Mouse (Mus musculus) intestine, embryonic 15.5 days (tissue): Measurements from ENCODE around the gene Sqstm1. TPM values are rescaled to one million over a fixed set of nuclear protein-coding genes. Genes with fewer than 3 reads are reported as not detected.
A peak's percentile ranks its signal among the peaks of the same experiment; 100 is the strongest.

Experiments
- ATAC-seq: fragments of 200-750 bp; cut with Nextera tagmentation; 2 replicates; pipeline ENCODE4 v1.8.0; 2017; ENCODE audit warnings: moderate TSS enrichment, moderate library complexity
- H3K27ac ChIP-seq: fragments of 300-500 bp; sonication (generic); 2 replicates; pipeline ENCODE4 v1.5.1; 2015; ENCODE audit warnings: mild to moderate bottlenecking, inconsistent platforms
- H3K27me3 ChIP-seq: fragments of 300-500 bp; sonication (generic); replicated peaks from 2 replicates; pipeline ENCODE4 v1.6.1; 2015; ENCODE audit warnings: inconsistent platforms
- H3K36me3 ChIP-seq: fragments of 300-500 bp; sonication (generic); 2 replicates; pipeline ENCODE4 v1.6.1; 2015; ENCODE audit warnings: inconsistent platforms
- H3K4me1 ChIP-seq: fragments of 300-500 bp; sonication (generic); replicated peaks from 2 replicates; pipeline ENCODE4 v1.6.1; 2015; ENCODE audit warnings: inconsistent platforms
- H3K4me2 ChIP-seq: fragments of 300-500 bp; sonication (generic); replicated peaks from 2 replicates; pipeline ENCODE4 v1.6.1; 2015; ENCODE audit warnings: mild to moderate bottlenecking, inconsistent platforms
- H3K4me3 ChIP-seq: fragments of 300-500 bp; sonication (generic); replicated peaks from 2 replicates; pipeline ENCODE4 v1.5.1; 2015; ENCODE audit warnings: inconsistent platforms
- H3K9ac ChIP-seq: fragments of 300-500 bp; sonication (generic); 2 replicates; pipeline ENCODE4 v1.6.1; 2015; ENCODE audit warnings: inconsistent platforms
- H3K9me3 ChIP-seq: fragments of 300-500 bp; sonication (generic); 2 replicates; pipeline ENCODE4 v1.6.1; 2016; ENCODE audit warnings: inconsistent platforms
- WGBS: fragments of 180-500 bp; shearing (Covaris S2); methylation state at CpG from one replicate; pipeline ENCODE4 v1.1.7; 2015; 5-methylcytosine and 5-hydroxymethylcytosine counted together
- polyA plus RNA-seq: library from polyadenylated mRNA; unstranded; fragments of >200 nt; fragmentation: Nextera tagmentation; extraction: Ambion mirVana; gene quantifications from 2 replicates; pipeline ENCODE4 v1.2.1, GENCODE M21; 2015

Sqstm1 gene
- polyA plus RNA-seq, 1 experiment from 2014 or later = 189 TPM

DNA sequence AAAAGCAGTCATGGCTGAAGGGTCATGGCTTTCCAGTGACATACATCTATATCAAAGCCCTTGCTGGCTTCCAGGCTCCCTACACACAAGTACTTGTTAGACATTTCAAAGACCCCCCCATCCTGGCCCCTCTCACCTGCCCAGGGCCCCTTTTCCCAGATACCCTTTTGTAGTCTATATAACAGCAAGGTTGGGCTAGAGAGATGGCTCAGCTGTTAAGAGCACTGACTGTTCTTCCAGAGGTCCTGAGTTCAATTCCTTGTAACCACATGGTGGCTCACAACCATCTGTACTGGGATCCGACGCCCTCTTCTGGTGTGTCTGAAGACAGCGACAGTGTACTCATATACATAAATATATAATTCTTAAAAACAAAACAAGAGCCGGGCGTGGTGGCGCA lies 4.0 kb upstream of the Sqstm1 start:
- H3K9ac ChIP-seq = no peak overlapping the region
- no peak for ATAC-seq
- 85% methylated on average over 6 of the region's 6 CpGs for WGBS

GRCm38 (mm10) chr11:50212848-50213758 lies 2.5 kb upstream of the Sqstm1 start:
- 44% methylated on average over 11 of the region's 11 CpGs for WGBS
- Histone ChIP-seq H3K4me1 (peaks cover 29% of the 10 kb centered on the region), H3K9ac (no peak overlapping the region), H3K27ac (0 out of 2 replicates have a peak overlapping the region, but pooled peaks have one; percentile 48), H3K36me3 (no peaks in the 10 kb centered on the region), H3K4me3 (no peak overlapping the region), H3K9me3 (no peaks in the 10 kb centered on the region), H3K4me2 (no peak overlapping the region), H3K27me3 (no peaks in the 10 kb centered on the region)
- peak; percentile 40 for ATAC-seq

More for the DNA sequence above, 4.0 kb upstream of the Sqstm1 start:
- H3K4me1 ChIP-seq = peaks cover 28% of the 10 kb centered on the region
- no peak overlapping the region for H3K4me2 ChIP-seq
- H3K27ac ChIP-seq = no peak overlapping the region
- no peaks in the 10 kb centered on the region for H3K9me3 ChIP-seq
- no peak overlapping the region for H3K4me3 ChIP-seq
- H3K27me3 ChIP-seq = no peaks in the 10 kb centered on the region
- no peaks in the 10 kb centered on the region for H3K36me3 ChIP-seq

- Histone ChIP-seq H3K9me3 (no peaks in the 10 kb centered on the region), H3K36me3 (peaks cover 5% of the 10 kb centered on the region), H3K4me3 (no peak overlapping the region), H3K27me3 (no peaks in the 10 kb centered on the region), H3K27ac (no peak overlapping the region), H3K9ac (no peak overlapping the region), H3K4me2 (no peak overlapping the region), H3K4me1 (peaks cover 25% of the 10 kb centered on the region)
- WGBS = 67% methylated on average over 3 of the region's 3 CpGs
- no peak for ATAC-seq
Observed at GRCm38 (mm10) chr11:50212060-50212739, 1.6 kb upstream of the Sqstm1 start.

DNA sequence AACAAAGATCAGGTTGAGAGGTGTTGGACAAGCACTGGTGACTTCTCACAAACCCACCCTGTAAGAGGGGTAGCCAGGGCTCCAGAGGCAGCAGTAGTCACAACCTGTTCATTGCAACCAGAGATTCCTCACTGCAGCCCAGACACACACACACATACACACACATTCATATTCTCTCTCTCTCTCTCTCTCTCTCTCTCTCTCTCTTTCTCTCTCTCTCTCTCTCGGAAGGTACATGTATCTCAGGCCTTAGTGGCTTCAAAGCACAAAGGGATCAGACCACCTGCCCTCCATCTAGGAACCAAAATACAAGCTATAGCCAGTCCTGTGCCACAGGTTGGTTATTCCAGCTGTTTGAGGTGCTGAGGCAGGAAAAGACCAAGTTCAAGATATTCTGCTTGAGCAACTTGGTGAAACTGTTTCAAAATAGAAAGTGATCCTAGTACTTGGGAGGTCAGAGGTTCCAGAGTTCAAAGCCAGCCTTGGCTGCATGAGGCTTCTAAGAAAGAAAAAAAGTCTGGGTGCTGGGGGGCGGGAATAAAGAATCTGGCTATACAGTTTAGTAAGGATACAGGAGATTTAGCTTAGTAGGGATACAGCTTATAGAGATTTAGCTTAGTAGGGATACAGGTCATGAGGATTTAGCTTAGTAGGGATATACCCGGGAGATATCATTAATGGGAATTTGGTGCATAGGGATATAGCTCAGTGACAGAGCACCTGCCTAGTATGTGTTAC lies 864 bp upstream of the Sqstm1 start:
- Histone ChIP-seq H3K36me3 (peaks cover 12% of the 10 kb centered on the region), H3K4me3 (peak overlapping the region; percentile 96), H3K9me3 (no peaks in the 10 kb centered on the region), H3K4me2 (peak overlapping the region; percentile 67), H3K9ac (0 out of 2 replicates have a peak overlapping the region, but pooled peaks have one; percentile 97), H3K4me1 (peaks cover 24% of the 10 kb centered on the region), H3K27ac (no peak overlapping the region), H3K27me3 (no peaks in the 10 kb centered on the region)
- no peak for ATAC-seq
- WGBS = 94% methylated on average over 3 of the region's 3 CpGs

DNA sequence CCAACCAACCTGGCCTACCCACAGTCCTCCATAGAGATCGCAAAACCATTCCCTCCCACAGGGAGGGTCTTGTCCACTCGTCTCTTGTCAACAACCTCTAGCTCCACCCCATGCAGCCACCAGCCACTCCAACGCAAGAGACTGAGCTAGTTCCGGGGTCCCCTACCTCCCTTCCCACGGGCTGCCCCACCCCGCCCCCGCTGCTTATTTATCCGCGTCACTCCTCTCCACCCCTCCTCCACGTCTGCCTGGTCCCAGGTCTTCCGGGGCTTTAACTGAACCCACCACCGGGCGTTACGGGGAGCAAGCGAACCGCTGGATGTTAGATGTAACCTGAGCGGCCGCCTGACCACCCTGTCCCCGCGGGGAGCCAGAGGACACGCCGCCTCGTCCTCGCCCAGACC lies 524 bp downstream of the Sqstm1 start:
- H3K4me1 ChIP-seq = peaks cover 15% of the 10 kb centered on the region; the same call in 1 of the 2 replicates
- no peaks in the 10 kb centered on the region for H3K27me3 ChIP-seq
- H3K4me3 ChIP-seq = peak overlapping the region; percentile 96
- H3K4me2 ChIP-seq = peak overlapping the region; percentile 67
- WGBS = 0% methylated on average over 24 of the region's 24 CpGs
- ATAC-seq = peak; percentile 94
- H3K27ac ChIP-seq = peak overlapping the region; percentile 99
- H3K9ac ChIP-seq = peak overlapping the region; percentile 97
- peaks cover 26% of the 10 kb centered on the region for H3K36me3 ChIP-seq
- H3K9me3 ChIP-seq = no peaks in the 10 kb centered on the region

GRCm38 (mm10) chr11:50208039-50208438 lies 2.6 kb downstream of the Sqstm1 start:
- no peak for ATAC-seq
- Histone ChIP-seq H3K4me3 (no peak overlapping the region), H3K4me1 (peaks cover 11% of the 10 kb centered on the region; the same call in 1 of the 2 replicates), H3K36me3 (peaks cover 42% of the 10 kb centered on the region), H3K9ac (no peak overlapping the region), H3K27ac (no peak overlapping the region), H3K9me3 (no peaks in the 10 kb centered on the region), H3K27me3 (no peaks in the 10 kb centered on the region), H3K4me2 (no peak overlapping the region)
- WGBS = 85% methylated on average over 5 of the region's 5 CpGs

GRCm38 (mm10) chr11:50207344-50207743 lies 3.3 kb downstream of the Sqstm1 start:
- H3K4me2 ChIP-seq = no peak overlapping the region

GRCm38 (mm10) chr11:50206037-50206436 lies 4.6 kb downstream of the Sqstm1 start:
- H3K4me2 ChIP-seq = no peak overlapping the region
- no peaks in the 10 kb centered on the region for H3K27me3 ChIP-seq
- ATAC-seq = no peak
- no peaks in the 10 kb centered on the region for H3K9me3 ChIP-seq
- H3K9ac ChIP-seq = no peak overlapping the region
- 79% methylated on average over 2 of the region's 2 CpGs for WGBS
- H3K4me1 ChIP-seq = peaks cover 6% of the 10 kb centered on the region; the same call in 1 of the 2 replicates
- no peak overlapping the region for H3K4me3 ChIP-seq
- no peak overlapping the region for H3K27ac ChIP-seq
- peaks cover 58% of the 10 kb centered on the region for H3K36me3 ChIP-seq

More at GRCm38 (mm10) chr11:50207344-50207743, 3.3 kb downstream of the Sqstm1 start:
- Histone ChIP-seq H3K9ac (no peak overlapping the region), H3K27me3 (no peaks in the 10 kb centered on the region), H3K27ac (no peak overlapping the region), H3K4me3 (no peak overlapping the region), H3K36me3 (peaks cover 47% of the 10 kb centered on the region), H3K9me3 (no peaks in the 10 kb centered on the region), H3K4me1 (peaks cover 9% of the 10 kb centered on the region; the same call in 1 of the 2 replicates)
- ATAC-seq = no peak
- 96% methylated on average over 14 of the region's 14 CpGs for WGBS

DNA sequence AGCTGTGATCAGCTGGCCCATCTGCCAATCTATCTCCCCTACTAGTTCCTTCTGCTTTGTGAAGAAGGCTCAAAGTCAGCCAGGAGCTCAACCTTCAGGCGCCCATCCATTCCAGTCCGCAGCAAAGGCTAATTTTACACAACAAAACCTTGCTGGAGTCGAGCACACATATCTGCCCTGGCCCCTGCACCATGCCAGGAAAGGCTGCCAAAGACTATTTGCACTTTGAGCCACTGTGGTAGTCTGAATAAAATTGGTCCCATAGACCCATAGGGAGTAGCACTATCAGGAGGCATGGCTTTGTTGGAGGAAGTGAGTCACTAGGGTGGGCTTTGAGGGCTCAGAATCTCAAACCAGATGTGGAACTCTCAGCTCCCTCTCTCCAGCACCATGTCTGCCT lies 5.2 kb downstream of the Sqstm1 start:
- Histone ChIP-seq H3K36me3 (peaks cover 63% of the 10 kb centered on the region), H3K4me1 (0 out of 2 replicates have a peak, but pooled peaks cover 3% of the 10 kb centered on the region), H3K27me3 (no peaks in the 10 kb centered on the region), H3K9ac (no peak overlapping the region), H3K9me3 (no peaks in the 10 kb centered on the region), H3K4me3 (no peak overlapping the region), H3K4me2 (no peak overlapping the region), H3K27ac (no peak overlapping the region)
- ATAC-seq = no peak
- WGBS = 91% methylated on average over 3 of the region's 3 CpGs

GRCm38 (mm10) chr11:50203302-50203827 lies 7.3 kb downstream of the Sqstm1 start:
- H3K27ac ChIP-seq = no peak overlapping the region
- ATAC-seq = no peak
- no peaks in the 10 kb centered on the region for H3K27me3 ChIP-seq
- H3K4me2 ChIP-seq = no peak overlapping the region
- H3K9ac ChIP-seq = no peak overlapping the region
- no peaks in the 10 kb centered on the region for H3K9me3 ChIP-seq
- no peak overlapping the region for H3K4me3 ChIP-seq
- H3K4me1 ChIP-seq = no peaks in the 10 kb centered on the region
- peaks cover 80% of the 10 kb centered on the region for H3K36me3 ChIP-seq
- WGBS = 89% methylated on average over 9 of the region's 9 CpGs

DNA sequence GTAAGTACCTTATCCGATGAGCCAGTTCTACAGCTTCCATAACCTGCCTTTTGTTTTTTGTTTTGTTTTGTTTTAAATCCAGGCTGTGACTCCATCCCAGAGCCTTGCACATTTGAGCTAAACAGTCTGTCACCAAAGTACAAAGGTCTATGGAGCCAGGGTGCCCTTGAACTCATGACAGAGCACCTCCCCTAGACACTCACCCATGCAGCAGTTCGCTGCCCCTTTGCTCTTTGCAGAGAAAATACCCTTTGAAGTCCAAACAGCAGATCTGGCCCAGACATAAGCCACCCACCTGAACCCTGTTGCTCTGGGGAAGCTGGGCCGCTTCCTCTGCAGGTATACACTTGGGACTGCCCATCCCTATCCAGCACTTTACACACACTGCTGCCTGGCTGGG lies 9.0 kb downstream of the Sqstm1 start:
- H3K4me3 ChIP-seq = no peak overlapping the region
- no peak overlapping the region for H3K9ac ChIP-seq
- no peaks in the 10 kb centered on the region for H3K9me3 ChIP-seq
- H3K4me2 ChIP-seq = no peak overlapping the region
- WGBS = 87% methylated on average over 3 of the region's 3 CpGs
- H3K36me3 ChIP-seq = peaks cover 69% of the 10 kb centered on the region
- no peaks in the 10 kb centered on the region for H3K27me3 ChIP-seq
- no peak overlapping the region for H3K27ac ChIP-seq
- H3K4me1 ChIP-seq = no peaks in the 10 kb centered on the region
- no peak for ATAC-seq

- no peak for ATAC-seq
- WGBS = 81% methylated on average over 8 of the region's 8 CpGs
- H3K9me3 ChIP-seq = no peaks in the 10 kb centered on the region
- no peak overlapping the region for H3K27ac ChIP-seq
- no peaks in the 10 kb centered on the region for H3K4me1 ChIP-seq
- no peak overlapping the region for H3K9ac ChIP-seq
- no peak overlapping the region for H3K4me2 ChIP-seq
- H3K4me3 ChIP-seq = no peak overlapping the region
- H3K27me3 ChIP-seq = no peaks in the 10 kb centered on the region
- peaks cover 59% of the 10 kb centered on the region for H3K36me3 ChIP-seq
Observed at GRCm38 (mm10) chr11:50200613-50201012, 10.0 kb downstream of the Sqstm1 start.
